Mouse (Mus musculus): ENCODE data around the gene 4933416C03Rik. TPM values are rescaled to one million over a fixed set of nuclear protein-coding genes. Genes with fewer than 3 reads are reported as not detected.

The 4933416C03Rik gene
- total and polyA plus RNA-seq, 2 experiments from 2014 or later: not detected

- DNase-seq (ENCODE audit: low spot score) (no peak), ATAC-seq (ENCODE audit: low FRiP score) (no peak)
- no peaks in the 10 kb centered on the region for H3K27me3 ChIP-seq (ENCODE audit: insufficient read depth, low read length)
- H3K9ac ChIP-seq (replicated peaks; ENCODE audit: low read length, poor library complexity, severe bottlenecking): no peak overlapping the region
- TF ChIP-seq CTCF (IDR thresholded peaks at IDR 0.05): no peak
- no peak overlapping the region for H3K4me2 ChIP-seq (ENCODE audit: low read depth, low read length, poor library complexity, severe bottlenecking)
- 90% methylated on average over 2 of the region's 2 CpGs for WGBS
- H3K4me1 ChIP-seq (ENCODE audit: insufficient read depth, low read length): no peaks in the 10 kb centered on the region
- H3K4me3 ChIP-seq (ENCODE audit: low read depth, low read length): no peak overlapping the region
- no peaks in the 10 kb centered on the region for H3K36me3 ChIP-seq (ENCODE audit: insufficient read depth, low read length)
- no peak overlapping the region for H3K27ac ChIP-seq (ENCODE audit: low read depth, low read length)
- H3K9me3 ChIP-seq (ENCODE audit: low read length): no peaks in the 10 kb centered on the region
Observed at GRCm38 (mm10) chr10:116123808-116124207, 10.1 kb upstream of the 4933416C03Rik start.

- Histone ChIP-seq H3K4me2 (ENCODE audit: low read depth, low read length, poor library complexity, severe bottlenecking) (no peak overlapping the region), H3K9ac (replicated peaks; ENCODE audit: low read length, poor library complexity, severe bottlenecking) (no peak overlapping the region), H3K4me1 (ENCODE audit: insufficient read depth, low read length) (no peaks in the 10 kb centered on the region), H3K27me3 (ENCODE audit: insufficient read depth, low read length) (no peaks in the 10 kb centered on the region), H3K9me3 (ENCODE audit: low read length) (no peaks in the 10 kb centered on the region), H3K36me3 (ENCODE audit: insufficient read depth, low read length) (no peaks in the 10 kb centered on the region), H3K4me3 (ENCODE audit: low read depth, low read length) (no peak overlapping the region), H3K27ac (ENCODE audit: low read depth, low read length) (no peak overlapping the region)
- no peak for DNase-seq (ENCODE audit: low spot score)
- WGBS: 91% methylated on average over 2 of the region's 2 CpGs
- no peak for ATAC-seq (ENCODE audit: low FRiP score)
- TF ChIP-seq CTCF (IDR thresholded peaks at IDR 0.05): no peak
Observed at GRCm38 (mm10) chr10:116121463-116121862, 7.7 kb upstream of the 4933416C03Rik start.

DNA sequence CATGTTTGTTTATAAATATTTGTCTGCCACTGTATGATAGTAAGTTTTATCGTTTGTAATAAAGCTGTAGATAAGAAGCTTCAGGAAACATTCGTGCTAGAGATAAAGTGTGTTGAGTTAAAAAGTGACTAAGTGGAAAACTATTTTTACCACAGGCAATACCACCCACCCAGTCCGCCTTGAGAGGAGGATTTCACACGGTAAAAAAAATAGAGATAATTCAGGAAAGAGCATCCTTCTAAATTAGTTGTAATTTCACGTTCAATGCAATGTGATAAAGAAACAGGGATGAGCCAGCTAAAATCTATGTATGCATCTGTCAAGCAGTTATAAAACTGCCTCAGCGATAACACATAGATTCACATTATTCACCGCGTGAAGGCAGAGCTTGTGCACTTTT, 3.3 kb upstream of the 4933416C03Rik start:
- Histone ChIP-seq H3K9ac (replicated peaks; ENCODE audit: low read length, poor library complexity, severe bottlenecking) (no peak overlapping the region), H3K4me3 (ENCODE audit: low read depth, low read length) (no peak overlapping the region), H3K4me2 (ENCODE audit: low read depth, low read length, poor library complexity, severe bottlenecking) (no peak overlapping the region), H3K27ac (ENCODE audit: low read depth, low read length) (no peak overlapping the region), H3K4me1 (ENCODE audit: insufficient read depth, low read length) (no peaks in the 10 kb centered on the region), H3K36me3 (ENCODE audit: insufficient read depth, low read length) (peaks cover 6% of the 10 kb centered on the region; the same call in 1 of the 2 replicates), H3K27me3 (ENCODE audit: insufficient read depth, low read length) (no peaks in the 10 kb centered on the region), H3K9me3 (ENCODE audit: low read length) (0 out of 2 replicates have a peak, but pooled peaks cover 6% of the 10 kb centered on the region)
- 81% methylated on average over 8 of the region's 8 CpGs for WGBS
- DNase-seq (ENCODE audit: low spot score): no peak
- no peak for ATAC-seq (ENCODE audit: low FRiP score)
- TF ChIP-seq CTCF (IDR thresholded peaks at IDR 0.05): no peak

DNA sequence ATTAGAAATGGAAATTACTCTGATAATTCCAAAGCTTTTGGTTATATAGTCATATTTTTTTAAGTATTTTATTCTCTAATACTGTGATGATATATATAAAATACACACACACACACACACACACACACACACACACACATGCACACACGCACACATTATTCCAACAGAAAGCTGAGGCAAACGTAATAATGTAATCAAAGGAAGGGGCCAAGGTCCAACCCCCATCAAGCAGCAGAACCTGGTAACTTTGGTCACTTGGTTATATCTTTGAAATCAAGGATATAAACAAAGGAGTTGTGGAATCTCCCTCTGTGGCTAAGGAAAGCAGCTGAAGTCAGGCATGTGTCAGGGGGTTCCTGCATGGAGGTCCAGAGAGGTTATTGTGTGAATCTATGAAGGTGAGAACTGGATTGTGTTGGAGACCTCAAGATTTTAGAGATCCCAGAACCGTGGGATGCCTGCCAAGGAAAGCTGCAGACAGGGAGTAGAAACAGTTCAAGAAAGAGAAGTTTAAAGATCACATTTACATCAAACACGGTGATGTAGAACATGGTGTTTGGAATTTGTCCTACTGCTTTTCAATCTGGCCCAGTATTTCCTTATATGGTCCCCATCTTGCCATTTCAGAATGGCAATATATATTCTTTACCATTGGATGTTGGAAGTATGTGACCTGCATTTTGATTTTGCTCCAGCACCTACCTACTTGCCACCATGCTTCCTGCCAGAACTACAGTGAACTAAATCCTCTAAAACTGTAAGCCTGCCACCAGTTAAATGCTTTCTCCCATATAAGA, 2.4 kb upstream of the 4933416C03Rik start:
- Histone ChIP-seq H3K9ac (replicated peaks; ENCODE audit: low read length, poor library complexity, severe bottlenecking) (no peak overlapping the region), H3K27ac (ENCODE audit: low read depth, low read length) (no peak overlapping the region), H3K4me3 (ENCODE audit: low read depth, low read length) (no peak overlapping the region), H3K9me3 (ENCODE audit: low read length) (0 out of 2 replicates have a peak, but pooled peaks cover 6% of the 10 kb centered on the region), H3K4me2 (ENCODE audit: low read depth, low read length, poor library complexity, severe bottlenecking) (no peak overlapping the region), H3K36me3 (ENCODE audit: insufficient read depth, low read length) (peaks cover 6% of the 10 kb centered on the region; the same call in 1 of the 2 replicates), H3K4me1 (ENCODE audit: insufficient read depth, low read length) (no peaks in the 10 kb centered on the region), H3K27me3 (ENCODE audit: insufficient read depth, low read length) (no peaks in the 10 kb centered on the region)
- TF ChIP-seq CTCF (IDR thresholded peaks at IDR 0.05): no peak
- 76% methylated on average over 4 of the region's 4 CpGs for WGBS
- DNase-seq (ENCODE audit: low spot score) (no peak), ATAC-seq (ENCODE audit: low FRiP score) (no peak)

DNA sequence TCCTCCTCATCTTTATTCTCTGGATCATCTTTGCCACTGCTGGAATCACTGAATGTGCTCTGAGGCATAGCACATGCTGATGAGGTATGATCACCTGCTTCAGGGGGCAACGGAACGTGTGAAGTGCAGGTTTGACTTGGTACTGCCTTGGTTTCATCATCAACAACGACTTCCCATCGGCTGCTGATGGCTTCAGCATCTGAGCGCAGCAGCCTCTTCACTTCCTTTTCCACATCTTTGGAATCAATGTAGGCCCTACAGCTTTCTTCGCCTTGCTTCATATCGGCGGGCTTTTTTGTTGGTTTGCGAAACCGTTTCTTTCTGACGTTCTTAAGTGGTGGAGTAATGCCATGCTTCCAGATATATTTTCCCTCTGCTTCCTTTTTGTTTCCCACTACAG, 849 bp downstream of the 4933416C03Rik start:
- H3K36me3 ChIP-seq (ENCODE audit: insufficient read depth, low read length): peaks cover 6% of the 10 kb centered on the region; the same call in 1 of the 2 replicates
- no peak overlapping the region for H3K27ac ChIP-seq (ENCODE audit: low read depth, low read length)
- H3K4me2 ChIP-seq (ENCODE audit: low read depth, low read length, poor library complexity, severe bottlenecking): no peak overlapping the region
- no peaks in the 10 kb centered on the region for H3K27me3 ChIP-seq (ENCODE audit: insufficient read depth, low read length)
- DNase-seq (ENCODE audit: low spot score): no peak
- no peaks in the 10 kb centered on the region for H3K4me1 ChIP-seq (ENCODE audit: insufficient read depth, low read length)
- H3K9me3 ChIP-seq (ENCODE audit: low read length): 0 out of 2 replicates have a peak, but pooled peaks cover 6% of the 10 kb centered on the region
- H3K9ac ChIP-seq (replicated peaks; ENCODE audit: low read length, poor library complexity, severe bottlenecking): no peak overlapping the region
- WGBS: 97% methylated on average over 11 of the region's 11 CpGs
- no peak overlapping the region for H3K4me3 ChIP-seq (ENCODE audit: low read depth, low read length)
- no peak for ATAC-seq (ENCODE audit: low FRiP score)
- no peak for TF ChIP-seq CTCF (IDR thresholded peaks at IDR 0.05)

DNA sequence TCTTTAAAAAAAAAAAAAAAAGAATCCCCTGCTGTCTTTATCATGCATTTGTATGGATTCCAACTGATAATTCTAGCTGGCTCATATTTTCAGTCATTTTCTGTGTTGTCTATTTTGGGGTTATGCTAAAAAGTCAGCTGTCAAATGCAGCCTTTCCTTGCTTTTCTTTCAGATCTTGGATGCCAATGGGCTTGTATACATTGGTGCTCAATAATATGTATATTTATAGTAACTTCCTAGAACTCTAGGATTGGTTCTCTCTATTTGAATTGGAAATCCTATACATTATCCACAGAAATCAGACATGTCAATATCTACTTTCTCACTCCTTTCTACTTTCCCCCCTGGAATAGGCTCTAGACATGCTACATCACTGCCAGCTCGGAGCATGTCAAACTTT, 5.0 kb downstream of the 4933416C03Rik start:
- ATAC-seq (ENCODE audit: low FRiP score): no peak
- peaks cover 5% of the 10 kb centered on the region; the same call in 1 of the 2 replicates for H3K36me3 ChIP-seq (ENCODE audit: insufficient read depth, low read length)
- no peak overlapping the region for H3K4me2 ChIP-seq (ENCODE audit: low read depth, low read length, poor library complexity, severe bottlenecking)
- H3K27ac ChIP-seq (ENCODE audit: low read depth, low read length): no peak overlapping the region
- no peak for DNase-seq (ENCODE audit: low spot score)
- TF ChIP-seq CTCF (IDR thresholded peaks at IDR 0.05): no peak
- no peak overlapping the region for H3K4me3 ChIP-seq (ENCODE audit: low read depth, low read length)
- H3K4me1 ChIP-seq (ENCODE audit: insufficient read depth, low read length): no peaks in the 10 kb centered on the region
- H3K9ac ChIP-seq (replicated peaks; ENCODE audit: low read length, poor library complexity, severe bottlenecking): no peak overlapping the region
- 0 out of 2 replicates have a peak, but pooled peaks cover 2% of the 10 kb centered on the region for H3K9me3 ChIP-seq (ENCODE audit: low read length)
- no peaks in the 10 kb centered on the region for H3K27me3 ChIP-seq (ENCODE audit: insufficient read depth, low read length)
- WGBS: 88% methylated on average over 1 of the region's 1 CpGs
